Mouse (Mus musculus) lung, postnatal 0 days (tissue): ENCODE results near the gene Krt8. TPM values are rescaled to one million over a fixed set of nuclear protein-coding genes. Genes with fewer than 3 reads are reported as not detected.

ENCODE experiments used
- ATAC-seq: fragments of 200-750 bp; cut with Nextera tagmentation; 2 replicates; pipeline ENCODE4 v1.8.0; 2017; ENCODE audit warnings: moderate library complexity
- DNase-seq: peaks from one replicate; pipeline ENCODE4 v3.0.0-alpha.2; 2016; ENCODE audit warnings: low spot score
- H3K27ac ChIP-seq: fragments of 300-500 bp; sonication (generic); 2 replicates; pipeline ENCODE4 v1.5.1; 2014; ENCODE audit warnings: antibody characterized with exemption, mild to moderate bottlenecking, low read length, mixed read lengths
- H3K27me3 ChIP-seq: fragments of 300-500 bp; sonication (generic); replicated peaks from 2 replicates; pipeline ENCODE4 v1.6.1; 2014; ENCODE audit warnings: low read length, mixed read lengths; ENCODE audit not compliant: insufficient read depth
- H3K36me3 ChIP-seq: fragments of 300-500 bp; sonication (generic); 2 replicates; pipeline ENCODE4 v1.6.1; 2014; ENCODE audit warnings: low read length, mixed read lengths; ENCODE audit not compliant: insufficient read depth
- H3K4me1 ChIP-seq: fragments of 300-500 bp; sonication (generic); 2 replicates; pipeline ENCODE4 v1.6.1; 2014; ENCODE audit warnings: antibody characterized with exemption, low read depth, low read length, mixed read lengths; ENCODE audit not compliant: insufficient read depth
- H3K4me2 ChIP-seq: fragments of 300-500 bp; sonication (generic); replicated peaks from 2 replicates; pipeline ENCODE4 v1.6.1; 2014; ENCODE audit warnings: low read depth, mild to moderate bottlenecking, low read length, moderate library complexity, mixed read lengths
- H3K4me3 ChIP-seq: fragments of 300-500 bp; sonication (generic); 2 replicates; pipeline ENCODE4 v1.5.1; 2014; ENCODE audit warnings: low read depth, low read length
- H3K9ac ChIP-seq: fragments of 300-500 bp; sonication (generic); replicated peaks from 2 replicates; pipeline ENCODE4 v1.6.1; 2014; ENCODE audit warnings: low read depth, mild to moderate bottlenecking
- H3K9me3 ChIP-seq: fragments of 300-500 bp; sonication (generic); 2 replicates; pipeline ENCODE4 v1.6.1; 2016; ENCODE audit warnings: low read length, mixed read lengths
- CTCF ChIP-seq: IDR thresholded peaks from 2 replicates; pipeline ENCODE4 v1.5.1; 2016; ENCODE audit warnings: antibody characterized with exemption, mild to moderate bottlenecking
- EP300 ChIP-seq: IDR thresholded peaks from 2 replicates; pipeline ENCODE4 v1.6.1; 2016; ENCODE audit warnings: antibody characterized with exemption, mild to moderate bottlenecking, control low read depth
- WGBS: fragments of 180-500 bp; shearing (Covaris S2); extraction: QIAGEN DNeasy Blood & Tissue Kit; methylation state at CpG from one replicate; pipeline ENCODE4 v1.1.7; 2014; 5-methylcytosine and 5-hydroxymethylcytosine counted together
- polyA plus RNA-seq: library from polyadenylated mRNA; unstranded; fragments of >200 nt; fragmentation: Nextera tagmentation; extraction: Ambion mirVana; gene quantifications from 2 replicates; pipeline ENCODE4 v1.2.1, GENCODE M21; 2015

Krt8 gene
- polyA plus RNA-seq, 1 experiment from 2014 or later, result 353 TPM

- H3K27ac ChIP-seq, result no peak overlapping the region
- no peak overlapping the region for H3K9ac ChIP-seq
- 70% methylated on average over 4 of the region's 4 CpGs for WGBS
- no peak overlapping the region for H3K4me2 ChIP-seq
- peak; percentile 36; the same call in 1 of the 2 replicates for TF ChIP-seq EP300
- TF ChIP-seq CTCF, result no peak
- no peaks in the 10 kb centered on the region for H3K4me1 ChIP-seq
- DNase-seq, result no peak
- H3K9me3 ChIP-seq, result no peaks in the 10 kb centered on the region
- peak; percentile 26; the same call in 1 of the 2 replicates for ATAC-seq
- H3K27me3 ChIP-seq, result no peaks in the 10 kb centered on the region
- no peaks in the 10 kb centered on the region for H3K36me3 ChIP-seq
- H3K4me3 ChIP-seq, result no peak overlapping the region
Measured at GRCm38 (mm10) chr15:101995484-101996236, 8.6 kb downstream of the Krt8 start.

DNA sequence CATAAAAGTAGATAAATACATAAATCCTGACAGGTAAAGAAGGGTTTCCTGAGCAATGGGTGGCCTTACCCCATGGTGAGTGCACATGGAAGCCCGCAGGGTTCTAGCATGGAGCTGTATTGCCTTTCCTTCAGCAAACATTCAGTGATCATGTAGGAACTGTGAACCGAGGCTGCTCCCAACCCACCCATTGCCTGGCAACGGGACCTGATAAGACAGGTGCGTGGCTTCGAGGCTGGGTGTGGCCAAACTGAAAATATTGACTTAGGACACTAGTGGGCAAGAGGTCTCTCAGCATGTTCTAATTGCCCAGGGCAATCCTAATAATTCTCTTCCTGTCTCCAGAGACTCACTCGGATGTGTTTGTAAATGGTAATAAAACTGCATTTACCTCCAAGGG is 9.9 kb downstream of the Krt8 start:
- no peak overlapping the region for H3K4me3 ChIP-seq
- TF ChIP-seq EP300 (no peak), CTCF (no peak)
- ATAC-seq, result no peak
- no peaks in the 10 kb centered on the region for H3K27me3 ChIP-seq
- H3K27ac ChIP-seq, result no peak overlapping the region
- no peak for DNase-seq
- WGBS, result 61% methylated on average over 6 of the region's 6 CpGs
- H3K4me2 ChIP-seq, result no peak overlapping the region
- no peaks in the 10 kb centered on the region for H3K9me3 ChIP-seq
- H3K9ac ChIP-seq, result no peak overlapping the region
- H3K36me3 ChIP-seq, result no peaks in the 10 kb centered on the region
- no peaks in the 10 kb centered on the region for H3K4me1 ChIP-seq

- Histone ChIP-seq H3K9ac (no peak overlapping the region), H3K36me3 (no peaks in the 10 kb centered on the region), H3K27ac (no peak overlapping the region), H3K27me3 (no peaks in the 10 kb centered on the region), H3K4me2 (no peak overlapping the region), H3K9me3 (no peaks in the 10 kb centered on the region), H3K4me3 (no peak overlapping the region), H3K4me1 (no peaks in the 10 kb centered on the region)
- 83% methylated on average over 6 of the region's 6 CpGs for WGBS
- TF ChIP-seq CTCF, result no peak
- no peak for TF ChIP-seq EP300
- ATAC-seq (no peak), DNase-seq (no peak)
Measured at GRCm38 (mm10) chr15:101990946-101991345, 13.3 kb downstream of the Krt8 start.

- Histone ChIP-seq H3K27me3 (no peaks in the 10 kb centered on the region), H3K9ac (no peak overlapping the region), H3K4me2 (no peak overlapping the region), H3K36me3 (no peaks in the 10 kb centered on the region), H3K4me3 (no peak overlapping the region), H3K27ac (no peak overlapping the region), H3K4me1 (peaks cover 3% of the 10 kb centered on the region; the same call in 1 of the 2 replicates), H3K9me3 (no peaks in the 10 kb centered on the region)
- DNase-seq, result no peak
- TF ChIP-seq EP300, result no peak
- peak; percentile 47 for TF ChIP-seq CTCF
- no peak for ATAC-seq
- WGBS, result 59% methylated on average over 8 of the region's 8 CpGs
Measured at GRCm38 (mm10) chr15:101988714-101989113, 15.6 kb downstream of the Krt8 start.

GRCm38 (mm10) chr15:101988119-101988518 is 16.2 kb downstream of the Krt8 start:
- Histone ChIP-seq H3K4me2 (no peak overlapping the region), H3K9ac (no peak overlapping the region)
- peak; percentile 86 for DNase-seq

DNA sequence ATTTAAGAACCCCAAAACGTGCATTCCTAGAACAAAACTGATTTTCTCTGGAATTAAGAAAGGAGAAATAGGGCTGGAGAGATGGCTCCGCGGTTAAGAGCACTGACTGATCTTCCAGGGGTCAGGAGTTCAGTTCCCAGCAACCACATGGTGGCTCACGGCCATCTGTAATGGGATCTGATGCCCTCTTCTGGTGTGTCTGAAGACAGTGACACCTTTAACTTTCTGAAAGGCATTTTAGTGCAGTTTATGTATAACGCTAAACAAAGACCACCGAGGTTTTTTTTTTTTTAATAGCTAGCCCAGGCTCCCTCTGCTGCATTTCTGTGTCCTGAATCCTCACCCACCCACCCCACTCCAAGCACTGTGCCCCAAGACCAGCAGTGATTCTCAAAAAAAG is 19.5 kb downstream of the Krt8 start:
- Histone ChIP-seq H3K4me2 (no peak overlapping the region), H3K9me3 (no peaks in the 10 kb centered on the region), H3K9ac (no peak overlapping the region), H3K36me3 (no peaks in the 10 kb centered on the region), H3K4me1 (peaks cover 4% of the 10 kb centered on the region; the same call in 1 of the 2 replicates), H3K27me3 (no peaks in the 10 kb centered on the region), H3K27ac (no peak overlapping the region), H3K4me3 (no peak overlapping the region)
- no peak for ATAC-seq
- TF ChIP-seq CTCF (no peak), EP300 (no peak)
- 6% methylated on average over 6 of the region's 6 CpGs for WGBS
- DNase-seq, result no peak

More at GRCm38 (mm10) chr15:101988119-101988518, 16.2 kb downstream of the Krt8 start:
- no peak; the same call in 1 of the 2 replicates for ATAC-seq
- WGBS, result under 1% methylated on average over 10 of the region's 10 CpGs
- no peaks in the 10 kb centered on the region for H3K9me3 ChIP-seq
- H3K36me3 ChIP-seq, result no peaks in the 10 kb centered on the region
- H3K4me3 ChIP-seq, result no peak overlapping the region
- H3K27me3 ChIP-seq, result no peaks in the 10 kb centered on the region
- H3K4me1 ChIP-seq, result peaks cover 4% of the 10 kb centered on the region; the same call in 1 of the 2 replicates
- 0 out of 2 replicates have a peak, but pooled peaks have one; percentile 14 for TF ChIP-seq EP300
- peak; percentile 95 for TF ChIP-seq CTCF
- H3K27ac ChIP-seq, result no peak overlapping the region
